ENCODE assay signal across 10 mouse cellular contexts in the genomic region with DNA sequence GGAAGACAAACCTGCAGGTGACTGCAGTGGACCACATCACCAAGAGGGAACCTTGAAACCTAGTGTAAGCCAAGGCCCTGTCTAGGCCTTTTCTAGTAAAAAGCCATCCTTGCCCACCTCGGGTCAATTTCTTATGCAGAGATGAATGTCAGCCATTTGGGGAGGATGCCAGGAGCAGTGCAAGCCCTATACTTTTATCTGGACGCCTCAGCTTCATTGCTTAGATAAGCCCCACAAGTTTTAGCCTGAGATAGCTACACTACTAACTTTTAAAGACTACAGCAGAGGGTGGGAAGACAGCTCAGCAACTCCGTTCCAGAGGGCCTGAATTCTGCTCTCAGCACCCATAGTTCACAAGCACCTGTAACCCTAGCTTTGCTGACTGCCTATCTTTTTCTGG. TPM values are rescaled to one million over a fixed set of nuclear protein-coding genes. Genes with fewer than 3 reads are reported as not detected.
DNase-seq lines count a peak whose midpoint lies in the region; ATAC-seq lines count a peak whose summit lies in the region.
"Had no signal": no experiment of that assay in that cellular context is flagged by ENCODE, and none has a peak within 500 bp of the region (broad histone marks: within the 10 kb centered on the region; RNA-seq: fewer than 3 reads in every experiment).

No protein-coding gene starts in this region.

- H3K4me3 ChIP-seq in megakaryocyte, embryonic 14.5 days (replicated peaks): peak overlapping the region; percentile 65
- H3K4me3 ChIP-seq in midbrain, embryonic 15.5 days: no peak overlapping the region

- peak; percentile 42 for DNase-seq in cerebellum, adult 11-12 months
- DNase-seq in cerebellum, adult 11 months: no peak
- no peak for DNase-seq in embryo, embryonic 10 days (ENCODE audit: low spot score)
- no peak for DNase-seq in natural killer cell, adult 2 months (ENCODE audit: low spot score in 2 of 2)
- DNase-seq: left cerebral cortex, postnatal 4 days; lung, postnatal 4 days had no signal

- peaks cover 65% of the 10 kb centered on the region for H3K4me1 ChIP-seq in megakaryocyte, embryonic 14.5 days
- H3K4me1 ChIP-seq in midbrain, embryonic 15.5 days: peaks cover 39% of the 10 kb centered on the region

- WGBS in midbrain, embryonic 15.5 days: 92% methylated on average over 3 of the region's 3 CpGs

- H3K9me3 ChIP-seq in megakaryocyte, embryonic 14.5 days: peaks cover 3% of the 10 kb centered on the region; the same call in 1 of the 2 replicates
- H3K9me3 ChIP-seq in midbrain, embryonic 15.5 days: no peaks in the 10 kb centered on the region

- peak overlapping the region; percentile 97; the same call in 1 of the 2 replicates for H3K4me2 ChIP-seq in midbrain, embryonic 15.5 days

- no peak overlapping the region for H3K9ac ChIP-seq in midbrain, embryonic 15.5 days

- no peak overlapping the region for H3K27ac ChIP-seq in midbrain, embryonic 15.5 days

- ATAC-seq in megakaryocyte, adult 5-6 weeks (ENCODE audit: poor library complexity, severe bottlenecking): no peak
- peak; percentile 71 for ATAC-seq in erythroid progenitor cell, adult 5-6 weeks (replicated peaks; ENCODE audit: low FRiP score, poor library complexity, severe bottlenecking)
- no peak for ATAC-seq in midbrain, embryonic 15.5 days (replicated peaks)

- peaks cover 54% of the 10 kb centered on the region for H3K36me3 ChIP-seq in megakaryocyte, embryonic 14.5 days (replicated peaks; ENCODE audit: low read length)
- H3K36me3 ChIP-seq in midbrain, embryonic 15.5 days (replicated peaks): peaks cover 21% of the 10 kb centered on the region

- no peaks in the 10 kb centered on the region for H3K27me3 ChIP-seq in megakaryocyte, embryonic 14.5 days (replicated peaks)
- no peaks in the 10 kb centered on the region for H3K27me3 ChIP-seq in midbrain, embryonic 15.5 days (replicated peaks)

RNA-seq across cellular contexts. Expression of a gene that starts 1.0 kb away (rescaled TPM):
- 88.1 and 108 TPM in 2 replicates for polyA plus RNA-seq in megakaryocyte, embryonic 14.5 days (2012; ENCODE audit: insufficient read depth, low replicate concordance)
- 10.4 and 13.1 TPM in 2 replicates for total RNA-seq in megakaryocyte, adult 5-6 weeks (2015)
- total RNA-seq in megakaryocyte, adult 5-6 weeks (2017): 14.1 and 14.3 TPM in 2 replicates
- 51.1 and 51.5 TPM in 2 replicates for total RNA-seq in erythroid progenitor cell, adult 5-6 weeks (2015; ENCODE audit: low replicate concordance)
- total RNA-seq in erythroid progenitor cell, adult 5-6 weeks (2017; ENCODE audit: low replicate concordance): 54.5 and 74.7 TPM in 2 replicates
- 44.0 and 48.3 TPM in 2 replicates for polyA plus RNA-seq in midbrain, embryonic 15.5 days (2015; fragmentation: Nextera tagmentation; extraction: Ambion mirVana)

RNA-seq across cellular contexts. Expression of a gene that starts 13.2 kb away (rescaled TPM):
- polyA plus RNA-seq in megakaryocyte, embryonic 14.5 days (2012; ENCODE audit: insufficient read depth, low replicate concordance): 6.0 and 13.6 TPM in 2 replicates
- 4.5 and 5.4 TPM in 2 replicates for total RNA-seq in megakaryocyte, adult 5-6 weeks (2015)
- total RNA-seq in megakaryocyte, adult 5-6 weeks (2017): 3.2 and 4.8 TPM in 2 replicates
- total RNA-seq in erythroid progenitor cell, adult 5-6 weeks (2015; ENCODE audit: low replicate concordance): not detected in 2 replicates
- 1.7 TPM in 1 of 2 replicates, not detected in the other for total RNA-seq in erythroid progenitor cell, adult 5-6 weeks (2017; ENCODE audit: low replicate concordance)
- 0.25 and 0.26 TPM in 2 replicates for polyA plus RNA-seq in midbrain, embryonic 15.5 days (2015; fragmentation: Nextera tagmentation; extraction: Ambion mirVana)

RNA-seq across cellular contexts. Expression of a gene that starts 13.5 kb away (rescaled TPM):
- 30.5 and 69.9 TPM in 2 replicates for polyA plus RNA-seq in megakaryocyte, embryonic 14.5 days (2012; ENCODE audit: insufficient read depth, low replicate concordance)
- total RNA-seq in megakaryocyte, adult 5-6 weeks (2015): 78.2 and 107 TPM in 2 replicates
- total RNA-seq in megakaryocyte, adult 5-6 weeks (2017): 39.9 and 49.3 TPM in 2 replicates
- 78.9 and 80.1 TPM in 2 replicates for total RNA-seq in erythroid progenitor cell, adult 5-6 weeks (2015; ENCODE audit: low replicate concordance)
- total RNA-seq in erythroid progenitor cell, adult 5-6 weeks (2017; ENCODE audit: low replicate concordance): 19.6 and 26.4 TPM in 2 replicates
- polyA plus RNA-seq in midbrain, embryonic 15.5 days (2015; fragmentation: Nextera tagmentation; extraction: Ambion mirVana): 142 and 155 TPM in 2 replicates

RNA-seq across cellular contexts. Expression of a gene that starts 40.4 kb away (rescaled TPM):
- polyA plus RNA-seq in megakaryocyte, embryonic 14.5 days (2012; ENCODE audit: insufficient read depth, low replicate concordance): 109 and 265 TPM in 2 replicates
- total RNA-seq in megakaryocyte, adult 5-6 weeks (2015): 15.8 and 23.4 TPM in 2 replicates
- 28.8 and 32.6 TPM in 2 replicates for total RNA-seq in megakaryocyte, adult 5-6 weeks (2017)
- 12.3 and 14.3 TPM in 2 replicates for total RNA-seq in erythroid progenitor cell, adult 5-6 weeks (2015; ENCODE audit: low replicate concordance)
- total RNA-seq in erythroid progenitor cell, adult 5-6 weeks (2017; ENCODE audit: low replicate concordance): 19.9 and 45.4 TPM in 2 replicates
- 67.2 and 69.1 TPM in 2 replicates for polyA plus RNA-seq in midbrain, embryonic 15.5 days (2015; fragmentation: Nextera tagmentation; extraction: Ambion mirVana)

RNA-seq across cellular contexts. Expression of a gene that starts 46.2 kb away (rescaled TPM):
- 1.3 and 2.9 TPM in 2 replicates for polyA plus RNA-seq in megakaryocyte, embryonic 14.5 days (2012; ENCODE audit: insufficient read depth, low replicate concordance)
- total RNA-seq in megakaryocyte, adult 5-6 weeks (2015): 0.23 TPM in 1 of 2 replicates, not detected in the other
- not detected in 2 replicates for total RNA-seq in megakaryocyte, adult 5-6 weeks (2017)
- not detected in 2 replicates for total RNA-seq in erythroid progenitor cell, adult 5-6 weeks (2015; ENCODE audit: low replicate concordance)
- total RNA-seq in erythroid progenitor cell, adult 5-6 weeks (2017; ENCODE audit: low replicate concordance): not detected in 2 replicates
- 0.74 and 0.95 TPM in 2 replicates for polyA plus RNA-seq in midbrain, embryonic 15.5 days (2015; fragmentation: Nextera tagmentation; extraction: Ambion mirVana)
